Mouse (Mus musculus) G1E (cell line): Measurements from ENCODE around the gene Auts2. TPM values are rescaled to one million over a fixed set of nuclear protein-coding genes. Genes with fewer than 3 reads are reported as not detected.

ENCODE experiments used
- ATAC-seq: 2 replicates; pipeline ENCODE4 v1.8.0; 2016; ENCODE audit warnings: mild to moderate bottlenecking; ENCODE audit not compliant: insufficient number of reproducible peaks, poor library complexity, low FRiP score, severe bottlenecking; ENCODE audit errors: extremely low read depth
- DNase-seq: peaks from one replicate; pipeline ENCODE4 v3.0.0; 2012; ENCODE audit warnings: low spot score
- H3K27me3 ChIP-seq: 2 replicates; pipeline ENCODE4 v1.6.1; 2012; ENCODE audit warnings: mild to moderate bottlenecking, low read length, inconsistent platforms; ENCODE audit not compliant: insufficient read depth
- H3K36me3 ChIP-seq: replicated peaks from 2 replicates; pipeline ENCODE3; 2012; ENCODE audit warnings: mild to moderate bottlenecking, inconsistent platforms
- H3K4me1 ChIP-seq: 2 replicates; pipeline ENCODE4 v1.6.1; 2012; ENCODE audit warnings: low read depth, low read length, inconsistent platforms, mixed read lengths; ENCODE audit not compliant: insufficient read depth
- H3K4me3 ChIP-seq: 2 replicates; pipeline ENCODE4 v1.5.1; 2012; ENCODE audit warnings: low read depth, mild to moderate bottlenecking, inconsistent platforms, low read length, moderate library complexity, mixed read lengths
- H3K9me3 ChIP-seq: replicated peaks from 2 replicates; pipeline ENCODE4 v1.6.1; 2012; ENCODE audit warnings: inconsistent platforms
- CTCF ChIP-seq: IDR thresholded peaks from 2 replicates; pipeline ENCODE4 v1.5.1; 2012; ENCODE audit warnings: low read depth, low read length, inconsistent platforms, mixed read lengths
- GATA1 ChIP-seq: IDR thresholded peaks from 2 replicates; pipeline ENCODE4 v1.6.1; 2012; ENCODE audit warnings: borderline replicate concordance, low read length, inconsistent platforms, mixed read lengths
- GATA2 ChIP-seq: IDR thresholded peaks from 2 replicates; pipeline ENCODE4 v1.6.1; 2012; ENCODE audit warnings: low read depth, low read length, inconsistent platforms, borderline replicate concordance
- POLR2AphosphoS5 ChIP-seq: IDR thresholded peaks from 2 replicates; pipeline ENCODE4 v1.6.1; 2012; ENCODE audit warnings: low read depth, low read length, inconsistent platforms; ENCODE audit not compliant: insufficient replicate concordance
- TAL1 ChIP-seq: conservative IDR thresholded peaks from 2 replicates; pipeline ENCODE4 v1.6.1; 2012; ENCODE audit warnings: low read depth, low read length, inconsistent platforms, mixed read lengths
- polyA plus RNA-seq: library from polyadenylated mRNA; stranded (reverse); fragments of >175 nt; gene quantifications from 2 replicates; pipeline ENCODE4 v1.2.3, GENCODE M21; 2012
- total RNA-seq, 2 experiments: library from RNA; stranded (forward) in 1 of 2; stranded (reverse) in 1 of 2; fragments of 200-1000 nt in 1 of 2; fragments of >200 nt in 1 of 2; fragmentation: Nextera tagmentation in 1 of 2; gene quantifications; 2 replicates each; pipeline ENCODE4 v1.2.3; 2014 to 2017

The Auts2 gene
- total and polyA plus RNA-seq, 3 experiments, result 0.09 to 1.3 (median 0.90) TPM

DNA sequence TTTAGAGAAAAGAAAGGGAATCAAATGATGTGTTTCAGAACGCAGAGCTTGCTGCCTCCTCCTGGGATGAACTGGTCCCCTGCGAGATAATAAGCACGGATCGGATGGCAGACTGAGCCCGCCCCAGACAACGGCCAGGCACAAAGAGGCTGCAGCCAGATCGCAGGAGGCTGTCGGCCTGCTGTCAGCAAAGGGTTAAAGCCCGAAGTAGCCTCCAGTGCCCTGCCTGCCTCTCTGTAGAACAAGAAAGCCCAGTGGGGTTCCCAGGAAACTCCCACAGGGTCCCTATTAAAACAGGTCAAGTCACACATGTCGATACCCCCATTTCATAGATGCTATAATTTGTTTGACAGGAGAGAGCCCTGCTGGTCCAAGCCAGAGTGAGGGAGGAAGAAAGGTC is 946.6 kb downstream of the Auts2 start:
- ATAC-seq, result no peak
- H3K9me3 ChIP-seq, result peaks cover 55% of the 10 kb centered on the region
- no peaks in the 10 kb centered on the region for H3K27me3 ChIP-seq
- no peak overlapping the region for H3K4me3 ChIP-seq
- TF ChIP-seq GATA2, result no peak
- TF ChIP-seq POLR2AphosphoS5, result no peak
- TF ChIP-seq CTCF, result no peak
- TF ChIP-seq GATA1, result no peak
- TF ChIP-seq TAL1, result no peak
- DNase-seq, result no peak
- no peaks in the 10 kb centered on the region for H3K4me1 ChIP-seq
- no peaks in the 10 kb centered on the region for H3K36me3 ChIP-seq

GRCm38 (mm10) chr5:131595730-131596129 is 947.4 kb downstream of the Auts2 start:
- DNase-seq (no peak), ATAC-seq (no peak)
- no peaks in the 10 kb centered on the region for H3K27me3 ChIP-seq
- H3K36me3 ChIP-seq, result no peaks in the 10 kb centered on the region
- TF ChIP-seq CTCF, result no peak
- TF ChIP-seq TAL1, result no peak
- TF ChIP-seq GATA1, result no peak
- no peak for TF ChIP-seq POLR2AphosphoS5
- TF ChIP-seq GATA2, result no peak
- H3K4me1 ChIP-seq, result no peaks in the 10 kb centered on the region
- H3K9me3 ChIP-seq, result peaks cover 57% of the 10 kb centered on the region
- no peak overlapping the region for H3K4me3 ChIP-seq

DNA sequence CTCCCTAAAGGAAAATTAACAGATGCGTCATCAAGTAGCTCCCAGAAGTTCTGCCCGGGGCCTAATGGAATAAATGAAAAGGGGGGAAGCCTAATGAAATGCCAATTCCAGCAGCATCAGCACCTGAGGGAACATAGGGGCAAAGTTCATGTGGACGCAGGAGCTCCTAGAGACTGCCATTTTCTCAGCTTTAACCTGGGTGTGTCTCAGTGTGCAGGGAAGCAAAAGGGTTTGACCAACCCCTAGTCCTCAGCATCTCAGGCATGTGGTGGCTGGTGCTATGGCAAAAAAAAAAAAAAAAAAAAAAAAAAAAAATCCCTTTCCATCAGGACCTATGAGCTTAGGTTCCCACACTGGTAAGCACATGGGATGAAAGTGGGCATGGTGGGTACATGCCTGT is 948.5 kb downstream of the Auts2 start:
- Histone ChIP-seq H3K36me3 (no peaks in the 10 kb centered on the region), H3K9me3 (peaks cover 49% of the 10 kb centered on the region), H3K4me3 (no peak overlapping the region), H3K27me3 (no peaks in the 10 kb centered on the region), H3K4me1 (no peaks in the 10 kb centered on the region)
- no peak for ATAC-seq
- DNase-seq, result no peak
- no peak for TF ChIP-seq GATA2
- TF ChIP-seq TAL1, result no peak
- no peak for TF ChIP-seq CTCF
- no peak for TF ChIP-seq GATA1
- no peak for TF ChIP-seq POLR2AphosphoS5

DNA sequence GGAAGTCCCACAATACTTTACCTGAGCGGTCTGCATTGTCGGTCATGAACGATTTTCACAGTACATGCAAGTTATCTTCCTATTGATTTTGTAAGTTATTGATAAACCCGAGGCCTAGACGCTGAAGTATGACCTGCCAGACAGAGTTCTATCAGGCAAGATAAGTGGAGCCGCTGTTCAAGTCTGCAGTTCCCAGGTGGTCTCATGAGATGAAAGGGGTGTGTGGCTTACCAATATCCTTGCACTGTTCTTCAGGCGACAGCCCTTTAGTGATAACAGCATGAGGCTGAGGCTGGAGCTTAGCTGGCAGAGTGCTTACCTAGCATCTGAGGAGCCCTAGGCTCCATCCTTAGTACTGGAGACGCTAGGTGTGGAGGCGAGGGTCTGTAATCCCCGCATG is 949.9 kb downstream of the Auts2 start:
- no peak for ATAC-seq
- H3K36me3 ChIP-seq, result no peaks in the 10 kb centered on the region
- no peak overlapping the region for H3K4me3 ChIP-seq
- H3K9me3 ChIP-seq, result peaks cover 49% of the 10 kb centered on the region
- H3K27me3 ChIP-seq, result no peaks in the 10 kb centered on the region
- H3K4me1 ChIP-seq, result no peaks in the 10 kb centered on the region
- TF ChIP-seq CTCF (no peak), GATA1 (no peak), TAL1 (no peak), POLR2AphosphoS5 (no peak), GATA2 (no peak)
- DNase-seq, result no peak

DNA sequence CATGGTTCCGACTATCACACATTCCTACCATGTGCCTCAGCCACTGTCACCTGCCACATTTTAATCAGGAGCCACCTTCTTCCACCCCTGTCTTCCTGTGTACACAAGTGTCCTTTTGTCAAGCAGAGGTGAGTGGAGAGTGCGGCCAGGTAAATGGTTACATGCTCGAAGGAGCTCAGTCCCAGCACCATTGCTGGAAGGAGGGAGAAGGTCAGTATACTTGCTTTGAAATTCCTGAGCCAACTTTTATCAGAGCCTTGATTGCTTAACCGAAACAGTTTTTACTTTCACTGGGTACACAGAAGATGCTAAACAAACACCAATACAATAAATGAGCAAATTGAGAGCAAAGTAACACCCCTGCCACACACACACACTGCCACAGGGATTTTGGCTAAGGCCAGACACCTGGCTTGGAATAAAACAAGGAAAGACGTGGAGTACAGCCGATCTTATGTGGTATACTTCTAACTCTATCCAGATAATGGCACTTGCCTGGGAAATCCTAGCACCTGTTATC is 953.1 kb downstream of the Auts2 start:
- no peaks in the 10 kb centered on the region for H3K36me3 ChIP-seq
- TF ChIP-seq GATA2, result no peak
- TF ChIP-seq CTCF, result no peak
- no peak for TF ChIP-seq POLR2AphosphoS5
- no peak for TF ChIP-seq GATA1
- TF ChIP-seq TAL1, result no peak
- no peaks in the 10 kb centered on the region for H3K27me3 ChIP-seq
- ATAC-seq (no peak), DNase-seq (no peak)
- H3K9me3 ChIP-seq, result peaks cover 67% of the 10 kb centered on the region
- no peaks in the 10 kb centered on the region for H3K4me1 ChIP-seq
- no peak overlapping the region for H3K4me3 ChIP-seq

DNA sequence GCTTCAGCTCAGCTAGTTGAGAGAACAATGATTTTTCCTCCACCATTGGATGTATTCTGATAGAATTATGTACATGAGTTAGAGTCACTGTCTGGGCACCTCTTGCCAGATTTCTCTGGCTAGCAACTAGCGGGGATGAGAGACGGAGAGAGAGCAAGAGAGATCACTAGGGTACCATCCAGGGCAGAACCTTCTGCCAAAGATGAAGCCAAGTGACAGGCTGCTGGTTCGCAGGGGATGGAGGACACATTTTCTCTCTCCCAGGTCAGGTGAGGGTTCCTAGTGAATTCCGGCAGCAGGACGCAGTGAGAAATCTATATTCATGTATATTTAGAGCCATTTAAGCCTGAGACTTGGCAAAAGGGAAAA is 956.8 kb downstream of the Auts2 start:
- Histone ChIP-seq H3K9me3 (peaks cover 68% of the 10 kb centered on the region), H3K4me3 (no peak overlapping the region), H3K36me3 (no peaks in the 10 kb centered on the region), H3K4me1 (no peaks in the 10 kb centered on the region), H3K27me3 (no peaks in the 10 kb centered on the region)
- DNase-seq (no peak), ATAC-seq (no peak)
- TF ChIP-seq GATA2 (no peak), POLR2AphosphoS5 (no peak), GATA1 (no peak), CTCF (no peak), TAL1 (no peak)
